In the genomic region with DNA sequence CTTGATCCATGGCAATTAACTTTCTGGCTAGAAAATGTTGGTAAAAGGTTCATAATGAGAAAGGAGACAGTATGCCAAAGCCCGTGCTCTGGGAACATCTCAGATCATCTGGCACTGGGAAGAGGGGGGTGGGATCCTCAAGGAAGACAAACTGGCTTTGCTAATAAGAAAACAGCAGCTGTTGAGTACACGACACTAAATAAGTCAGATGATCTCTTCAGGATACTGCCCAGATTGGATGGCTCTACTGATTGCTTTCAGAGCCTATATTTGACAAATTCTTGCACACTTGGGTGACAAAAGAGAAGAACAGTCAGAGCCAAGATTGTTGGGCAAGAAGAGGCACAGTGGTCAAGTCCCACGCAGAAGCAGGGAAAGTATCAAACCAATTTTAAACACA, we compare ENCODE assay signal across 8 mouse cellular contexts.
"Had no signal": no experiment of that assay in that cellular context is flagged by ENCODE, and none has a peak within 500 bp of the region (broad histone marks: within the 10 kb centered on the region; RNA-seq: fewer than 3 reads in every experiment).

No protein-coding gene starts in this region.

- H3K4me3 ChIP-seq: kidney, embryonic 15.5 days; limb, embryonic 15.5 days; liver, embryonic 12.5 days; lung, embryonic 15.5 days; midbrain, embryonic 13.5 days had no signal

- H3K4me1 ChIP-seq: kidney, embryonic 15.5 days; limb, embryonic 15.5 days; liver, embryonic 12.5 days; midbrain, embryonic 13.5 days had no signal

- DNase-seq: layer of hippocampus, postnatal 36 days; right cerebral cortex, postnatal 14 days; thymus, postnatal 36 days had no signal
